Mouse (Mus musculus): Measurements from ENCODE around the gene F8a.
"Not testable (repeated sequence)": the region's sequence is repeated elsewhere in the genome, so short reads cannot be mapped to it uniquely, and the experiment has no call there.

Gene F8a

GRCm38 (mm10) chrX:73227914-73228605, at the start of gene F8a:
Gene F8a, plus strand, starts transcription at chrX:73228291.
- peak; percentile 8 for DNase-seq (ENCODE audit: low read depth, low spot score)

GRCm38 (mm10) chrX:73191934-73192333, 36.2 kb upstream of the F8a start, which contains the start of gene Xlr3b:
Gene Xlr3b, plus strand, starts transcription at chrX:73192207.
- not testable (repeated sequence) for DNase-seq (ENCODE audit: low read depth, low spot score)

- DNase-seq (ENCODE audit: low read depth, low spot score), result not testable (repeated sequence)
These were observed 14.1 kb upstream of the F8a start, which contains the start of gene Xlr4b for GRCm38 (mm10) chrX:73213819-73214564. Gene Xlr4b, plus strand, starts transcription at chrX:73214333.

- DNase-seq (ENCODE audit: low read depth, low spot score), result no peak
These were observed 2.7 kb upstream of the F8a start for GRCm38 (mm10) chrX:73225365-73225764.

GRCm38 (mm10) chrX:73228606-73229214, 619 bp downstream of the F8a start:
- DNase-seq (ENCODE audit: low read depth, low spot score), result no peak

GRCm38 (mm10) chrX:73229288-73229687, 1.2 kb downstream of the F8a start:
- DNase-seq (ENCODE audit: low read depth, low spot score), result no peak

- not testable (repeated sequence) for DNase-seq (ENCODE audit: low read depth, low spot score)
These were observed 14.8 kb downstream of the F8a start, which contains the start of gene Xlr4c for GRCm38 (mm10) chrX:73242821-73243325. Gene Xlr4c, minus strand, starts transcription at chrX:73243130.

- DNase-seq (ENCODE audit: low read depth, low spot score), result not testable (repeated sequence)
These were observed 34.3 kb downstream of the F8a start for GRCm38 (mm10) chrX:73262428-73262827.

GRCm38 (mm10) chrX:73265270-73265669, 37.2 kb downstream of the F8a start, which contains the start of gene Xlr3c:
Gene Xlr3c, minus strand, starts transcription at chrX:73265390.
- DNase-seq (ENCODE audit: low read depth, low spot score), result not testable (repeated sequence)
